Mouse (Mus musculus) myocyte (in vitro differentiated cells): ENCODE measurements around the gene Tmc2.

Source experiments
- CEBPB ChIP-seq: IDR thresholded peaks from 2 replicates; pipeline ENCODE4 v1.6.1; 2011; ENCODE audit warnings: mild to moderate bottlenecking, moderate library complexity; ENCODE audit not compliant: poor library complexity, insufficient read depth, severe bottlenecking
- E2F4 ChIP-seq: IDR thresholded peaks from one replicate; pipeline ENCODE4 v1.6.1; 2011; ENCODE audit warnings: mild to moderate bottlenecking, control low read depth, moderate library complexity; ENCODE audit not compliant: insufficient read depth
- MAX ChIP-seq: IDR thresholded peaks from one replicate; pipeline ENCODE4 v1.6.1; 2011; ENCODE audit warnings: low read depth, mild to moderate bottlenecking, control low read depth
- MYOD1 ChIP-seq, 3 experiments: IDR thresholded peaks; one replicate each; pipeline ENCODE4 v1.6.1; 2011; ENCODE audit warnings: control low read depth in 2 of 3, low read depth in 2 of 3, mild to moderate bottlenecking in 2 of 3, moderate library complexity in 1 of 3; ENCODE audit not compliant: insufficient read length in 2 of 3, control insufficient read depth in 1 of 3
- MYOG ChIP-seq, 3 experiments: IDR thresholded peaks; one replicate each; pipeline ENCODE4 v1.6.1; 2011; ENCODE audit warnings: control low read depth in 2 of 3, low read depth in 2 of 3, mild to moderate bottlenecking in 2 of 3; ENCODE audit not compliant: insufficient read length in 2 of 3, control insufficient read depth in 1 of 3, insufficient read depth in 1 of 3
- POLR2A ChIP-seq: IDR thresholded peaks from one replicate; pipeline ENCODE4 v1.6.1; 2011; ENCODE audit warnings: low read depth, mild to moderate bottlenecking, control low read depth, moderate library complexity; ENCODE audit not compliant: insufficient read length
- POLR2AphosphoS2 ChIP-seq: IDR thresholded peaks from one replicate; pipeline ENCODE4 v1.6.1; 2011; ENCODE audit warnings: low read depth, control low read depth; ENCODE audit not compliant: insufficient read length
- REST ChIP-seq: IDR thresholded peaks from one replicate; pipeline ENCODE4 v1.6.1; 2011; ENCODE audit warnings: mild to moderate bottlenecking, control low read depth, moderate library complexity; ENCODE audit not compliant: insufficient read depth, insufficient read length
- SRF ChIP-seq: IDR thresholded peaks from one replicate; pipeline ENCODE4 v1.6.1; 2011; ENCODE audit warnings: low read depth; ENCODE audit not compliant: control insufficient read depth, insufficient read length
- TCF12 ChIP-seq: IDR thresholded peaks from one replicate; pipeline ENCODE4 v1.6.1; 2011; ENCODE audit warnings: mild to moderate bottlenecking, control low read depth; ENCODE audit not compliant: poor library complexity, insufficient read depth, severe bottlenecking
- TCF3 ChIP-seq: IDR thresholded peaks from one replicate; pipeline ENCODE4 v1.6.1; 2011; ENCODE audit warnings: low read depth, control low read depth; ENCODE audit not compliant: insufficient read length
- USF1 ChIP-seq: IDR thresholded peaks from one replicate; pipeline ENCODE4 v1.6.1; 2011; ENCODE audit warnings: low read depth, mild to moderate bottlenecking, control low read depth, moderate library complexity

GRCm38 (mm10) chr2:130207376-130207775 lies 12.4 kb downstream of the Tmc2 start:
- no peak for TF ChIP-seq POLR2A
- no peak for TF ChIP-seq E2F4
- TF ChIP-seq TCF3, result no peak
- TF ChIP-seq USF1, result no peak
- no peak for TF ChIP-seq MYOG (IDR thresholded peaks at IDR 0.05; ENCODE audit: control insufficient read depth in 1 of 3, insufficient read depth in 1 of 3, insufficient read length in 2 of 3, low read depth in 2 of 3)
- no peak for TF ChIP-seq MAX
- no peak for TF ChIP-seq POLR2AphosphoS2
- no peak for TF ChIP-seq CEBPB
- TF ChIP-seq TCF12, result no peak
- TF ChIP-seq REST, result no peak
- no peak for TF ChIP-seq MYOD1 (IDR thresholded peaks at IDR 0.05; ENCODE audit: control insufficient read depth in 1 of 3, insufficient read length in 2 of 3, low read depth in 2 of 3)
- no peak for TF ChIP-seq SRF
